Mouse (Mus musculus): ENCODE measurements around the gene Krtap28-10.

DNA sequence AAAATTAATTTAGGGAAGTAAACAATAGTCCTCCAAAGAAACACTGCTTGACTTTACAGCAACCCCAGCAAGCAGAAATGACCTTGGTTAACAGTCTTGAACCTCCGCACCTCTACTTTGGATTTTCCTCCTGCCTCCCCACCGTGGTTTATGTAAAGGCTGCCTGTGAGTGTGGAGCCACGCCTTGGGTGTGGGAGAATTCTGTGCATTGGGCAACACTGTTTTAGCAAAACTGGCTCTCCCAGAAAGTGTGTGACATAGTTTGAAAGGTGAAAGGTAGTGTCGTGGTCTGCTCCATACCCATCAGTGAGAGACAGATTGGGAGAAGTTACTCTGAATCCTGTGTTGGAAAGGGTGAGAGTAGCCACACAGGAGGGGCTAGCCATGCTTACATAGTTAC is 3.2 kb downstream of the Krtap28-10 start:
- TF ChIP-seq EP300 (IDR thresholded peaks at IDR 0.05; ENCODE audit: low read depth) = no peak
- TF ChIP-seq CTCF (IDR thresholded peaks at IDR 0.05; ENCODE audit: low read depth) = no peak
